Mouse (Mus musculus): ENCODE results near the gene Ephb2. TPM values are rescaled to one million over a fixed set of nuclear protein-coding genes. Genes with fewer than 3 reads are reported as not detected.

Gene Ephb2
- polyA plus RNA-seq, 1 experiment = 0.49 TPM

DNA sequence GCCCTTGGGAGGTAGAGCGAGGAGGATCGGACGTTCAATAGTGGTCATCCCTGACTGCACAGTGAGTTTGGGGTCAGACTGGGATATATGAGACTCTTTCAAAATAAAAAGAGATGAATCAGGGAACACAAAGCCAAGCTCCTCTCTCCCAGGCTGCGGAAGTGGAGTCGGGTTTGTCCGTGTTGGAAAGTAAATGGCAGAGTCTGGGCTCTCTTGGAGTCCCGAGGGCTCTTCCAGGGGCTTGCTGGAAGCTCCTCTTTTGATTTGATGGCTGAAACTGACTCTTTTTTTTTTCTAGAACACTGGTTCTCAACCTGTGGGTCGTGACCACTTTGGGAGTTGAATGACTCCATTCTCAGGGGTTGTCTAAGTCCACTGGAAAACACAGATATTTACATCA, 185.5 kb downstream of the Ephb2 start:
- Histone ChIP-seq H3K4me1 (ENCODE audit: control insufficient read depth, insufficient read depth, low read length) (peaks cover 3% of the 10 kb centered on the region), H3K27me3 (ENCODE audit: control insufficient read depth, insufficient read depth, low read length) (no peaks in the 10 kb centered on the region), H3K27ac (ENCODE audit: control insufficient read depth, insufficient read depth, low read depth, low read length) (no peak overlapping the region), H3K36me3 (ENCODE audit: control insufficient read depth, insufficient read depth, low read length) (no peaks in the 10 kb centered on the region), H3K4me3 (ENCODE audit: control insufficient read depth, low read depth, low read length) (no peak overlapping the region)
- TF ChIP-seq POLR2A (IDR thresholded peaks at IDR 0.05; ENCODE audit: control insufficient read depth, low read depth, low read length) = no peak
- no peak for TF ChIP-seq CTCF (IDR thresholded peaks at IDR 0.05; ENCODE audit: control insufficient read depth, insufficient read depth, insufficient replicate concordance, low read depth, low read length)

DNA sequence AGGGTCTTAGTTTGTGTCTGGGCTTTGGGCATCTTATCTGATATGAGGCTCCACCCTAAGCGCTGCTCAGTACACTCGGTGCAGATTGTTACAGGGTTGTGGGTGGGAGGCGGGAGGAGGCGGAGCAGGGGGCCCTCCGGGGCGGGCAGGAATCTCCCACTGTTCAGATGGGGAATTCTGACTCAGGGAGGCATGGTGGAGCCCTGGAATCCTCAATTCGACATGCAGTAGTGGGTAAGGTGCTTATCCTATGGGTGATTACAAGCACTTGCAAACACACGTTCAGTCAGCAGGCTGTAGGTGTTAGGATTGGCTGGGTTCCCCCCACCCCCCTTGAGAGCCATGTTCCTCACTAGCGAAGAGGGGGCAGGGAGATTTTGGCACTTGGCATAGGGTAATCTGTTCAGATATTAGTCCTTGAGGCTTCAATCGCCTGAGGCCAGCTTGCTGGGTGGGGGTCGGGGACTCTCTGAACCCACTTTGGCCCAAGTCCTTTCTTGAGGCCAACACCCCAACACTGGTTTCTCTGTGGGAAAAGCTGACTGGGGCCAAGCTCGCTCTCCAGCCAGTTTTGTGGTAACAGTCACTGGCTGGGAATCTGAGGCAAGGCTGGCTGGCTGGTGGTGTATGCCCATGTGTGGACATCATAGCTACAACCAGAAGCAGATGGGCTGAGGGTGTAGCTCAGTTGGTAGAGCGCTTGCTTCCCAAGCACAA, 186.2 kb downstream of the Ephb2 start:
- H3K36me3 ChIP-seq (ENCODE audit: control insufficient read depth, insufficient read depth, low read length) = no peaks in the 10 kb centered on the region
- H3K4me3 ChIP-seq (ENCODE audit: control insufficient read depth, low read depth, low read length) = no peak overlapping the region
- no peaks in the 10 kb centered on the region for H3K27me3 ChIP-seq (ENCODE audit: control insufficient read depth, insufficient read depth, low read length)
- no peak for TF ChIP-seq POLR2A (IDR thresholded peaks at IDR 0.05; ENCODE audit: control insufficient read depth, low read depth, low read length)
- no peak overlapping the region for H3K27ac ChIP-seq (ENCODE audit: control insufficient read depth, insufficient read depth, low read depth, low read length)
- H3K4me1 ChIP-seq (ENCODE audit: control insufficient read depth, insufficient read depth, low read length) = peaks cover 3% of the 10 kb centered on the region

- no peaks in the 10 kb centered on the region for H3K36me3 ChIP-seq (ENCODE audit: control insufficient read depth, insufficient read depth, low read length)
- H3K4me1 ChIP-seq (ENCODE audit: control insufficient read depth, insufficient read depth, low read length) = peaks cover 3% of the 10 kb centered on the region
- no peaks in the 10 kb centered on the region for H3K27me3 ChIP-seq (ENCODE audit: control insufficient read depth, insufficient read depth, low read length)
- TF ChIP-seq CTCF (IDR thresholded peaks at IDR 0.05; ENCODE audit: control insufficient read depth, insufficient read depth, insufficient replicate concordance, low read depth, low read length) (peak; percentile 92; the same call in 1 of the 2 replicates), POLR2A (IDR thresholded peaks at IDR 0.05; ENCODE audit: control insufficient read depth, low read depth, low read length) (no peak)
- H3K27ac ChIP-seq (ENCODE audit: control insufficient read depth, insufficient read depth, low read depth, low read length) = no peak overlapping the region
- no peak overlapping the region; the same call in 1 of the 2 replicates for H3K4me3 ChIP-seq (ENCODE audit: control insufficient read depth, low read depth, low read length)
These were observed 186.8 kb downstream of the Ephb2 start for GRCm38 (mm10) chr4:136648922-136649479.

DNA sequence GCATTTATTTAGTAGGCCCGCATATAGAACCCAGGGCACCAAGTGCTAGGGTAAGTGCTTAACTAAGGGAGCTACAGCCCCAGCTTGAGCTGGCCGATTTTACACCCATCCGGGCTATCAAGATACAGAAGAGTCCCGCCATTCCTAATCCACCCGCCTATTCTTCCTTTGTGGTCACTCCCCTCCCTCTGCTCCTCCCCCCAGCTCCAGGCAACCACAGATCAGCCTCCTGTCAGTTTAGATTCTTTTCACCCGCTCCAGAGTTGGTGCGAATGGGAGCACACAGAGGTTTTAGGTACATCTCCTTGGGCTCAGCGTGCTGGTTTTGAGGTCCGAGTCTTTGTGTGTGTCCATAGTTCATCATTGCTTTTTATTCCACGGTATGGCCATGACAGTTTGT, 196.9 kb downstream of the Ephb2 start:
- TF ChIP-seq POLR2A (IDR thresholded peaks at IDR 0.05; ENCODE audit: control insufficient read depth, low read depth, low read length) (no peak), CTCF (IDR thresholded peaks at IDR 0.05; ENCODE audit: control insufficient read depth, insufficient read depth, insufficient replicate concordance, low read depth, low read length) (no peak)
- no peak overlapping the region for H3K4me3 ChIP-seq (ENCODE audit: control insufficient read depth, low read depth, low read length)
- no peaks in the 10 kb centered on the region for H3K36me3 ChIP-seq (ENCODE audit: control insufficient read depth, insufficient read depth, low read length)
- no peak overlapping the region for H3K27ac ChIP-seq (ENCODE audit: control insufficient read depth, insufficient read depth, low read depth, low read length)
- H3K27me3 ChIP-seq (ENCODE audit: control insufficient read depth, insufficient read depth, low read length) = no peaks in the 10 kb centered on the region
- H3K4me1 ChIP-seq (ENCODE audit: control insufficient read depth, insufficient read depth, low read length) = peaks cover 29% of the 10 kb centered on the region

DNA sequence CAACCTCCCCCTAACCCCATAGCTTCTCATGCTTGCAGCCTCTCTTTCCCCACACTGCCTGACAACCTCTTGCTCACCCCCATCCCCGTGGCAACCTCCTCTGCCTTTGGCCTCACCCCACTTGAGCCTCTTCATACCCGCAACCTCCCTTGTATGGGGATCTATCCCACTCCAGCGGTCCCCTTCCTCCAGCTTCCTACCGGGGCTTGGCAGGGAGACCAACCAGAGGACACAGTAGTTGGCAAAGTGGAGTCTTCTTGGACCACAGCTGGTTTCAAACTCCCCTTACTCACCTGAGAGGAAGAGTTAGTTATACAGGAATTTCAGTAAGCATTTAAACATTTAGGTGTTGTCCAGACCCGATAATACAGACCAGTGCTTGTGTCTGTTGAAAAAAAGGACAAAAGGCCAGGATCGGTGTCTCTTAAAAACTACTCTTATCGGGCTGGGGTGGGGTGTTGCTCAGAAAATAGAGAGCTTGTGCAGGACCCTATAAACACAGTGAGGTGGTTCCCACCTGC, 197.5 kb downstream of the Ephb2 start:
- no peaks in the 10 kb centered on the region for H3K27me3 ChIP-seq (ENCODE audit: control insufficient read depth, insufficient read depth, low read length)
- H3K4me1 ChIP-seq (ENCODE audit: control insufficient read depth, insufficient read depth, low read length) = peaks cover 31% of the 10 kb centered on the region
- no peak overlapping the region for H3K27ac ChIP-seq (ENCODE audit: control insufficient read depth, insufficient read depth, low read depth, low read length)

DNA sequence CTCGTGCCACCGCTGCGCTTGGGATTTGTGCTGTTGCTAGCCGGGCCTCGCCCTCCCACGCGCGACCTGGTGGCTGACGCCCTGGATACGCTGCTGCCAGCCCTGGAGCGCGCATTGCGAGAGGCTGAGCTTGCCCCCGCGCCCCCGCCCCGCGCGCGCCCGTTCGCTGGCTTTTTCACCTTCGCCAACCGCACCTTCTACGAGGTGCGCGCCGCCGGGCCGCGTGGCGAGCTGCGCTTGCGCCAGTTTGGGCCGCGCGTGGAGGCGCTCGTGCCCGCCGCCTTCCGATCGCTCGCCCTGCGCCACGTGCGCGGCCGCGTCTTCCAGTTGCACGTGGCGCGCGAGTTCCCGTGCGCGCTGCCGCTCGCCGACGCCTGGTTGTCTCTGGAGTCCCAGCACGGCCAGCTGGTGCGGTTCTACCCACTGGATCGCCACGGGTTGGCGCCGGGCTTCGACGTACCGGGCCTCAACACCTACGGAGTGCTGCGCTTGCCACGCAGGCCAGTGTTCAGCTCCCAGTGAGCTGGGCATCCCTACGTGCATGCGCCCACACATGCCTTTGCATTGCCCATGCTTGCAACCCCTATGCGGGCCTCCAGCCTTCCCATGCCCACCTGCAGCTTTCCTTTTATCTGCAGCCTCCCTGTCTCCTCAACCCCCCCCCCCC, 198.1 kb downstream of the Ephb2 start:
- H3K4me1 ChIP-seq (ENCODE audit: control insufficient read depth, insufficient read depth, low read length) = peaks cover 37% of the 10 kb centered on the region
- no peaks in the 10 kb centered on the region for H3K36me3 ChIP-seq (ENCODE audit: control insufficient read depth, insufficient read depth, low read length)
- no peak overlapping the region for H3K27ac ChIP-seq (ENCODE audit: control insufficient read depth, insufficient read depth, low read depth, low read length)
- TF ChIP-seq CTCF (IDR thresholded peaks at IDR 0.05; ENCODE audit: control insufficient read depth, insufficient read depth, insufficient replicate concordance, low read depth, low read length) (no peak), POLR2A (IDR thresholded peaks at IDR 0.05; ENCODE audit: control insufficient read depth, low read depth, low read length) (no peak)
- H3K4me3 ChIP-seq (ENCODE audit: control insufficient read depth, low read depth, low read length) = peak overlapping the region; percentile 77
- no peaks in the 10 kb centered on the region for H3K27me3 ChIP-seq (ENCODE audit: control insufficient read depth, insufficient read depth, low read length)

More for the DNA sequence above, 197.5 kb downstream of the Ephb2 start:
- Histone ChIP-seq H3K4me3 (ENCODE audit: control insufficient read depth, low read depth, low read length) (no peak overlapping the region), H3K36me3 (ENCODE audit: control insufficient read depth, insufficient read depth, low read length) (no peaks in the 10 kb centered on the region)
- TF ChIP-seq CTCF (IDR thresholded peaks at IDR 0.05; ENCODE audit: control insufficient read depth, insufficient read depth, insufficient replicate concordance, low read depth, low read length) = no peak
- no peak for TF ChIP-seq POLR2A (IDR thresholded peaks at IDR 0.05; ENCODE audit: control insufficient read depth, low read depth, low read length)

GRCm38 (mm10) chr4:136636983-136637562, 198.7 kb downstream of the Ephb2 start:
- peak overlapping the region; percentile 71 for H3K27ac ChIP-seq (ENCODE audit: control insufficient read depth, insufficient read depth, low read depth, low read length)
- no peak for TF ChIP-seq CTCF (IDR thresholded peaks at IDR 0.05; ENCODE audit: control insufficient read depth, insufficient read depth, insufficient replicate concordance, low read depth, low read length)
- peak; percentile 46; the same call in 1 of the 2 replicates for TF ChIP-seq POLR2A (IDR thresholded peaks at IDR 0.05; ENCODE audit: control insufficient read depth, low read depth, low read length)
- no peaks in the 10 kb centered on the region for H3K36me3 ChIP-seq (ENCODE audit: control insufficient read depth, insufficient read depth, low read length)
- H3K4me1 ChIP-seq (ENCODE audit: control insufficient read depth, insufficient read depth, low read length) = peaks cover 38% of the 10 kb centered on the region
- no peaks in the 10 kb centered on the region for H3K27me3 ChIP-seq (ENCODE audit: control insufficient read depth, insufficient read depth, low read length)
- H3K4me3 ChIP-seq (ENCODE audit: control insufficient read depth, low read depth, low read length) = peak overlapping the region; percentile 77

Data from testis, adult 2 months (tissue).